ENCODE assay signal across 8 mouse cellular contexts in the genomic region with DNA sequence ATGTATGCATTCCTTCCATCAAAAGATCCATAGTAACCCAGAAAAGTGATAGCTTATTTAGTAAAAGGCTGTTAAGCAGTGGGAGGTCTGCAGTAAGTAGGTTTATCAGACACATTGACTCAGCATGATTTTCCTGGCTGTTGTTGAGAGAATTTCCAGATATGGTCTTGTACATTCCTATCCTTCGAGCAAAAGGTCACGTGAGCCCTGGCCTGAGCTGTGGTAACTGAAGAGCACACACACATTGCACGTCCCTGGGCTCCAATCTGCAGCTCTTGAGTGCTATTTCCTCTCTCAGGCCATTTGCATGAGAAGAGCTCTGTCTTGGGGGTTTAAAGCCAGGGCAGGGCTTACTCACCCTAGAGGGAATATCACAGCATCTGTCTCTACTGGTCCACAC.
DNase-seq lines count a peak whose midpoint lies in the region; ATAC-seq and TF ChIP-seq lines count a peak whose summit lies in the region.

No protein-coding gene starts in this region.

- peak overlapping the region; percentile 33 for H3K27ac ChIP-seq in intestine, embryonic 14.5 days (ENCODE audit: low read depth)
- H3K27ac ChIP-seq in intestine, postnatal 0 days (ENCODE audit: low read depth, low read length) = no peak overlapping the region
- no peak overlapping the region for H3K27ac ChIP-seq in hindbrain, embryonic 14.5 days

- H3K4me1 ChIP-seq in intestine, embryonic 14.5 days (replicated peaks; ENCODE audit: control insufficient read depth, insufficient read depth, low read length) = peaks cover 10% of the 10 kb centered on the region
- H3K4me1 ChIP-seq in intestine, postnatal 0 days (replicated peaks; ENCODE audit: control insufficient read depth, insufficient read depth, low read length) = no peaks in the 10 kb centered on the region
- no peaks in the 10 kb centered on the region for H3K4me1 ChIP-seq in hindbrain, embryonic 14.5 days (replicated peaks; ENCODE audit: control insufficient read depth, insufficient read depth, low read length)

- H3K9me3 ChIP-seq in intestine, embryonic 14.5 days (ENCODE audit: control insufficient read depth, low read length) = no peaks in the 10 kb centered on the region
- no peaks in the 10 kb centered on the region for H3K9me3 ChIP-seq in intestine, postnatal 0 days (ENCODE audit: control insufficient read depth)
- H3K9me3 ChIP-seq in hindbrain, embryonic 14.5 days (ENCODE audit: control insufficient read depth, low read length) = no peaks in the 10 kb centered on the region

- H3K4me3 ChIP-seq in intestine, embryonic 14.5 days (ENCODE audit: low read depth, low read length) = no peak overlapping the region
- no peak overlapping the region for H3K4me3 ChIP-seq in intestine, postnatal 0 days (ENCODE audit: low read depth, low read length)
- H3K4me3 ChIP-seq in hindbrain, embryonic 14.5 days (replicated peaks; ENCODE audit: low read length) = no peak overlapping the region

- H3K27me3 ChIP-seq in intestine, embryonic 14.5 days (replicated peaks; ENCODE audit: control insufficient read depth, insufficient read depth, low read length) = no peaks in the 10 kb centered on the region
- H3K27me3 ChIP-seq in intestine, postnatal 0 days (replicated peaks; ENCODE audit: control insufficient read depth, insufficient read depth, low read length) = no peaks in the 10 kb centered on the region
- H3K27me3 ChIP-seq in hindbrain, embryonic 14.5 days (ENCODE audit: control insufficient read depth, insufficient read depth, low read length) = no peaks in the 10 kb centered on the region

- H3K36me3 ChIP-seq in intestine, embryonic 14.5 days (ENCODE audit: control insufficient read depth, insufficient read depth, low read length) = peaks cover 11% of the 10 kb centered on the region
- H3K36me3 ChIP-seq in intestine, postnatal 0 days (ENCODE audit: control insufficient read depth, insufficient read depth) = no peaks in the 10 kb centered on the region
- no peaks in the 10 kb centered on the region for H3K36me3 ChIP-seq in hindbrain, embryonic 14.5 days (replicated peaks; ENCODE audit: control insufficient read depth, insufficient read depth)

- no peak for TF ChIP-seq CTCF in intestine, postnatal 0 days (IDR thresholded peaks at IDR 0.05; ENCODE audit: low read depth)

- 15% methylated on average over 3 of the region's 3 CpGs for WGBS in intestine, embryonic 14.5 days
- WGBS in intestine, postnatal 0 days = 18% methylated on average over 3 of the region's 3 CpGs
- WGBS in hindbrain, embryonic 14.5 days = 28% methylated on average over 3 of the region's 3 CpGs

- no peak for DNase-seq in intestine, embryonic 14.5 days (ENCODE audit: low spot score)
- peak; percentile 66 for DNase-seq in ZHBTc4 (ENCODE audit: low read depth, low spot score)
- no peak for DNase-seq in hindbrain, embryonic 14.5 days (ENCODE audit: low spot score)
- DNase-seq in lung, postnatal 25 days (ENCODE audit: low spot score) = peak; percentile 28
- no peak for DNase-seq in frontal cortex, postnatal 14 days (ENCODE audit: low spot score in 2 of 2)
- DNase-seq in layer of hippocampus, adult 9-11 months = no peak

- ATAC-seq in intestine, embryonic 14.5 days (replicated peaks; ENCODE audit: low FRiP score, low TSS enrichment, low read depth) = peak; percentile 70
- ATAC-seq in intestine, postnatal 0 days = no peak
- 0 out of 2 replicates have a peak, but pooled peaks have one; percentile 27 for ATAC-seq in hindbrain, embryonic 14.5 days (ENCODE audit: low FRiP score)
- ATAC-seq in CD4-positive, CD25-positive, alpha-beta regulatory T cell, adult 4 months = no peak

- no peak overlapping the region for H3K4me2 ChIP-seq in intestine, embryonic 14.5 days (ENCODE audit: low read length)
- no peak overlapping the region for H3K4me2 ChIP-seq in intestine, postnatal 0 days (replicated peaks; ENCODE audit: low read depth)
- H3K4me2 ChIP-seq in hindbrain, embryonic 14.5 days (replicated peaks) = no peak overlapping the region

- H3K9ac ChIP-seq in intestine, embryonic 14.5 days (ENCODE audit: low read length) = no peak overlapping the region
- no peak overlapping the region for H3K9ac ChIP-seq in intestine, postnatal 0 days (ENCODE audit: low read depth, low read length)
- no peak overlapping the region for H3K9ac ChIP-seq in hindbrain, embryonic 14.5 days

Comparison
In these comparisons a context has a peak if more than half of its experiments do, and no peak if none do; other contexts are left out.
1. ATAC-seq: peak in intestine, embryonic 14.5 days (single experiment) and hindbrain, embryonic 14.5 days (single experiment); none in intestine, postnatal 0 days (single experiment) and CD4-positive, CD25-positive, alpha-beta regulatory T cell, adult 4 months (single experiment).
2. DNase-seq: peak in ZHBTc4 (single experiment) and lung, postnatal 25 days (single experiment); none in intestine, embryonic 14.5 days (single experiment), hindbrain, embryonic 14.5 days (single experiment), frontal cortex, postnatal 14 days (0 of 2) and layer of hippocampus, adult 9-11 months (single experiment).